Mouse (Mus musculus) kidney, postnatal 25 days (tissue): Measurements from ENCODE around the gene Mrps33.
A peak's percentile ranks its signal among the peaks of the same experiment; 100 is the strongest.

Experiments
- DNase-seq, 2 experiments: peaks; one replicate each; pipeline ENCODE4 v3.0.0; 2021; ENCODE audit warnings: mixed read lengths in 2 of 2

Mrps33 gene

DNA sequence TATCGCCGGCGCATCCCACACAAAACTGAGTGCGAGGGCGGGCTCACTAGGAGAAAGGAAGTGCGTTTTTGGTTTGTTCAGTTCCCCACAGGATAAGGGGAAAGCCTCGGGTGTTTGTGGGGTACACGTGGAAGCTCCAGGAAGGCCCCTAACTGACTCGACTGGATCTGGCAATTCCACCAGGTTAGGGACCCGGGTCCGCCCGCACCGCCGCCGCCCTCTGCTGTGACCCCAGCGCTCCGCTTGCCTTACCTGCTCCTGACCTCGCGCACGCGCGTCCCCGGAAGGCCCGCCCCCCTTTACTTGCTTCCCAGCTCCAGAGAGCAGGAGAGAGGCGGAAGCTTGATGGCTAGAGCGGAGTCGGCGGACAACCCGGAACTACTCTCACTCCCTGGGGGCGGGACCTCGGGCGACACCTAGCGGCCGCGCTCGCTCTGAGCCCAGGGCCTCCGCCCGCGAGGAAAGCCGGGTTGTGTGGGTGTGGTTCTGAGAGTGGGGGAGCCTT lies at the start of gene Mrps33:
Gene Mrps33, minus strand, starts transcription at position 377 of the 505 bp plus-strand sequence.
- peak; percentile 98 to 99 for DNase-seq

DNA sequence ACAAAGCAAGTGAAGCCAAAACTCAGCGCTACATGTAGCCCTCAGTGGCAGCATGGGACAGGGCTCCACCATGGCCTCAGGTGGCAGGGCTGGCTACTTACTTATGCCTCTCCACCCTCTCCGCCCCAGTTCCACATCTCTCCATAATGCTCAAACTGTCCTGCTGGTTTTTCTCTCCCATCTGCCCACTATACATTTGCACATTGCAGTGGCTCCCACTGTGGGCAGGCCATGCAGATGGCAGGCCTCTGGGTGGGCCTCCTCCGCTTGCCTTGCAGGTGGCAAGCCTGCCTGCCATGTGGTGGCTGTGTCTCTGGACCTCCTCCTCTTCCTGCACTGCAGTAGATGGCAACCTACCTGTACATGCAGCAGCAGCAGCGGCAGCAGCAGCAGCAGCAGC lies 38.9 kb upstream of the Mrps33 start:
- DNase-seq, result no peak

DNA sequence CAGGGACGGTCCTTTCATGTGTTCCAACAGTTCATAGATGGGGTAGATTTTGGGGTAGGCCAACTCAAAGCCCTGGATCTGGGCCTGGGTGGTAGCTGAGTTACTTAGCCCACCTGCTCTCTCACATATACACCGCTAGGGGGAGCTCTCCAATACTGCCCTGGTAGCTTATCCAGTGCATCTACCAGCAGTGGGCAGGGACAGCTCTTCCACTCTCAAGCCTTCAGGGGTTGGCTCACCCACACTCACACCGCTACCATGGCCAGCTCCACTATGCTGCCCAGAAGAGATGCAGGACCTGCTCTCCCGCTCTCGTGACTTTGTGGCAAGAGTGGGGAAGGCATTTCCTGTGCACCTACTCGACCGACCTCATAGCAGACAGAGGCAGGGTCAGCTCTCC lies 38.0 kb upstream of the Mrps33 start:
- no peak for DNase-seq

DNA sequence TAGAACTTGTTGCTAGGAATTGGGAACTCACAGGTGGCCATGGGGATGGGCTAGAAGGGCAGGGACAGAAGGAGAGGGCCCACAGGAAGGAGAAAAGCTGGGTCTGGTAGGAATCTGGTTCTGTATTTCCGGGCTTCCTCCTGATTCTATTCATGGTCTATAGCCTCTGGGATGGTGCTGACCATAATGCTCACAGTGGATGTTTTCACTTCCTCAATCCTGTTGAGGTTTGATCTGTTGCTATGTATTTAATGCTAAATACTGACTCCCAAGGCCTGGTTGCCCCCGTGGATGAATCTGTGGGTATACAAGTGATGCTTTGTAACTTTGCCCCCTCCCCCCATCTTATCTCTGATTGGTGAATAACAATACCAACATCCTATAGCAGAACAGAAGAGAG lies 36.8 kb upstream of the Mrps33 start:
- DNase-seq, result no peak

DNA sequence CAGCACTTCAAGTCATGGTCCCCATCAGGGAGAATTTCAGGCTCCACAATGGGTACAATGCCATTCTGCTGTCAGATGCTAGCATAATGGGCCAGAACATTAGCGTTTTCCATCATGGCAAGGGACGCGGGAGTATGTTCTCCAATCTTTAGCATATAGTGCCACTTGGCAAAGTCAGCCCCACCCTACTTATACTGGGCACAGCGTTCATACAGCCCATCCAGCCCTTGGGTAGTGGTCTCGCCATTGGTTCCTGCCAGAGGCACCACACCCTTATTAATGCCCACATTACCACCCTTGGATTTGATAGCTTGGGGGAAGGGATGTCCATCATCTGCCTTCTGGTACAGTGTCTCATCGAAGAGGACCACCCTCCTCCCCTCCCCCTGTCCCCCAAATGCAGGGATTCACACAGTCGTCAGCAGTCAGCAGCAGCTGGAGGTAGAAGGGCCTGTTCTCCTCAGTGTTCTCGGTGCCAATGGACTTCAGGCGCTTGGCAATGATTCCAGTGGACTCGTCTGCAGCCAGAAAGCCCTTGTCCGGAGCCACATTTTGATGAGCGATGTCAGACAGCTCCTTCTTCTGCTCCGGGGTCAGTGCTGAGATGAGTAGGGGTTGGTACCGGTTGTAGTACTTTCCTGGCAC lies 33.0 kb upstream of the Mrps33 start:
- DNase-seq, result no peak

DNA sequence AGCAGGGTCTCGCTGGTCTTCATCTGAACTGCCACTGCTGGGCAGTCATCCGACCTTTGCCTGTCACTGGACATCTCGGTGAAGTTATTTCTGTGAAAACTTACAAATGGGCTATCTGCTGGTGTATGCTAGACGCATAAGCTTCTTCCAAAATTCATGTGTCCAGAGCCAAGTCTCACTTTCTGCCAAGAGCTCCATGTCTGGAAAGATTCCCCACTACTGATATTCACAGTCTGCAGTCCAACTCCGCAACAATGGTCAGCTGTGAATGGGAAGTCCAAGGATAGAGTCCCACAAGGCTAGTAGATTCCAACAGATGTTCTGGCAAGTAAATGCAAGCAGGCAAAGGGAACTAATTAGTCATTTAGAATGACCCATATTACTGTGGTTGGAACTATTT lies 17.9 kb upstream of the Mrps33 start:
- no peak for DNase-seq

DNA sequence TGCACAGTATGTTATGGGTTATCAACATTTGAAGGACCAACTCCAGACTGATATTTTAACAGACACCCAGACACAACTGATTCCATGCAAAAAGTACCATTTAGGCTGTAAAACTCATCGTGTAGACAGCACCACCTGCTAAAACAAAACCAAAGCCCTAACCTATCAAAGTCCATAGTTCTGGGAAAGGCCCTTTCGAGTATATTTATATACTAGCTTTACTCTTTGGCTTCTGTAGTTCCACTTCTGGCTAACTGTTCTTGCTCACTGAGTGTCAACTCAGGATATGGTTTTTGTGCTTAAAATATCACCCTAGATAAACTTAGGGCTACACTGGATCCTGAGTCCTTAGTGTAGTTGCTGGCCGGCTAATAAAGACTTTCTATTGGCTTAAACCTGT lies 10.5 kb upstream of the Mrps33 start:
- no peak for DNase-seq

DNA sequence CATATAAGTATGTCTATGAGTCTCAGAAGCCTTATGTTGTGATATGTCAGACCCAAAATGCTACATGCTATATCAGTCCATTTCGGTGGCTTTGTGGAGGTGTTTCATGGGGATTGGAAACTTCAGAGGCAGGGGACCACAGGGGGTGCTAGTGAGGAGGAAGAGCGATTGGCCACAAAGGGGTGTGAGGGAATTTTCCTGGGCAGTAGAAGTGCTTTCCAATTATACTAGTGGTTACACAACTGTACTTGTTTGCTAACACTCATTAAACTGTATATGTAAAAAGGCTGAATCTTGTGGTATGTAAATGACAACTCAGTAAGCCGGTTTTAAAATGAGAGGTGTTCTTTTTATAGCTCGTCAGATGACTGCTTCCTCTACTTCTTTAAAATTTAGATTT lies 8.1 kb upstream of the Mrps33 start:
- no peak for DNase-seq

DNA sequence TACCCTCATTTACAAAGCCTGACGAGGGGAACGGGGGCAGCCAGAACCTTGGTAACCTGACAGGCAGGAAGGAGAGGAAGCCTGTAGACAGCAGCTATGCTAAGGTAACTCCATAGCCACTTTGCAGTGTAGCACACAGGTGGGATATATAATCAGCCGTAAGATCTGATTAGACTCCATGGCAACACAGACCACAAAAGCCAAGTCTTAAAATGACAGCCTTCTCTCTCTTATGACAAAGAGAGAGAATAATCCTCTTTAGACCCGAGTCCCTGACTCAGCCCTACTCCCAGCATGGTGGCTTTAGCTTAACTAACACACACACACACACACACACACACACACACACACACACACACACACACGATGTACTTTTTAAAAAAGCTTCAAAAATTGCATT lies 2.3 kb downstream of the Mrps33 start:
- DNase-seq, result no peak

DNA sequence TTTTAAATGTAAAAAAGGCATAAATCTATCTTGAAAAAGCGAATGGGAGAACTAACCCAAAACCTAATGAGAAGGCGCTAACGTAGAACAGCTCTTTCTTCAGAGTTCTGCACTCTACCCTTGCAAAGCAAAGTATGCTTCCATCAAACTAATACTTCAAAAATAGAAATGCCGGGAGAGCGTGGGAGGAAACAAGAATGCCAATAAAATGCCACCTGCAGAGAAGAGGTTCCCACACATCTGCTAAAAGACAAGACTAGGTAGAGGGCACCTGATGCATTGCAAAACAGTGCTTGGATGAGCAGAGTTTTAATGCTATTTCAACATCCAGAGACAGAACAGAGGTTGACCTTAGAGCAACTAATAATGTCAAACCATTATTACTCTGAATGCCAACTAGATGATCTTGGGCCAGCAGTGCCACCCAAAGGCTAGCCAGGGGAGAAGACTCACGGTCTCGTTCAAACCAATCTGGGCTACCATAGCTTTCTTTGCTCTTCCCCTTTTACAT lies 3.7 kb downstream of the Mrps33 start:
- no peak for DNase-seq

DNA sequence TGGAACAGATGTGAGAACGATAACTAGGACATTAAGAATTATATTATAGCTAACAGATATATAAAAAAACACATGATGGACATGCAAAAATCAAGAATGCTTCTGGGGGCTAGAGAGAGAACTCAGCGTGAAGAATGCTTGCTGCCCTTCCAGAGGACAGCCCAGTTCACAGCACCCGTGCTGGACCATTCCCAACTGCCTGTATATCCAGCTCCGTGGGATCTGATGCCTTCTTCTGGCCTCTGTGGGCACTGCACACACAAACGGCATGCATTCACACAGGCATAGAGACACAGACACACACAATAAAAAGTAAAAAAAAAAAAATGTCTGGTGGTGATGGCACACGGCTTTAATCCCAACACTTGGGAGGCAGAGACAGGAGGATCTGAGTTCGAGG lies 4.5 kb downstream of the Mrps33 start:
- no peak for DNase-seq

DNA sequence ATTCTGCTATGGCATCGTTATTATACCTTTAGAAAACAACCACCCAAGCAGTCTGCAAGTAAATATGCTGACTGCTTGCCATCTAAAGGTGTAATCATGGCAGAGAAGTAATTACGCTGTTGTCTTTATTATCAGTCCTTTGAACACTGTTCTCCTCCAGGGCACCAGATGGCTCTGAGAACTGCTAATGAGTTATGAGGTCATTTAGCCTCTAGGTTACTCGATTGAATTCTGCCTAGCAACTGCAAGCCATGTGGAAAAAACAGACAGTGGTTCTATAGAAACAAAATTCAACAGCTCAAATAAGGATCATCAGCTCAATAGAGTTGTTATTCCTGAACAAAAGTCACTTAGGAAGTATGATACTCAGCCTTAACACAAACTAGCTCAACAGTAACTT lies 4.9 kb downstream of the Mrps33 start:
- DNase-seq, result no peak

DNA sequence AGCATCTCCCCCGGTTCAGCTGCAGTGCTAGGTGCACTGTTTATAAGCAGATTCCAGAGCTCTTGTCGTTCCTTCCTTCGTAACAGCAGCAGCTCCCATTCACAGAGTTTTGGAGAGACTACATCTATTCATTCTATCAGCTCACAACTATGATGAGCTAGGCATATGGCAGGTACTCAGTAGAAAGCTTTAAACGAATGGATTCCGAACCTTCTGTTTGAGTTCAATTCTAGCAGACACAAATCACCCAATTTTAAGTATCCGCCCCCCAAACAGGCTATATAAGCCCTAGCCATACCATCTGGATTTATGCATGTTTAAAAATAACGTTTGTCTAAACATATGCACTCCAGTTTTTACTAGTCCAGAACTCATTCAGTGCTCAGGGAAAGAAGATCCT lies 9.8 kb downstream of the Mrps33 start:
- DNase-seq, result no peak

DNA sequence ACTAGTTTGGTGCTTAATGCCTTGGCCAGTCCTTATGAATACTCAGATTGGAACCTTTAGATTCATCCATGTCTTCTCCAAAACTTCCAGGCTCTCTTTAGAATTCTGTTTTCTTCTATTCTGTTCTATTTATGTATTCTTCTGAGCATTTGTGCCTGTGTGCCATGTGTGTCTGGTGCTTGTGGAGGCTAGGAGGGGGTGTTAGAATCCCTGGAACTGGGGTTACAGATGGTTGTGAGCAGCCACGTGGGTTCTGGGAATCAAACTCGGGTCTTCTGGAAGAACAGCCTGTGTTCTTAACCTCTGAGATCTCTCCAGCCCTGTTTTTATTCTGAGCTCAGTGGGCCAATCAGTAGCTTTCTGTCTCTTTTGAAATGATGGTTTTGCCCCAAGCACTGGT lies 13.7 kb downstream of the Mrps33 start:
- DNase-seq, result no peak

DNA sequence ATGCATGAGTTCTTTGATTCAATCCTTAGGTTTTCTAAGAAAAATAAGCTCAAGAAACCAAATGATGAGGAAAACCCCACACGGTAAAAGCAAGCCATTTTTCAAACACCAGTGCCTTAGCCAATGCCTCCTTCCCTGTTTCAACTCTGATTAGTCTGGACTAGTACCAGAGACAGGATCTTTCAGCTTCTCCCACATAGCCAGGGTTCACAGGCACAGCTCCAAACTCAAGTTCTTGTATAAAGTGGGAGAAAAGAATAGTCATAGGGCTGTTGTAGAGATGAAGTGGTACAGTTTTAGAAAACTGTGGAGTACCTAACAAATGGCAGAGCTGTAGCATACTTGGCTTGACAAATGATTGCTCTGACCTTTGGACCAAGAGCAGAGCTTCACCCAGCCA lies 14.6 kb downstream of the Mrps33 start:
- no peak for DNase-seq

DNA sequence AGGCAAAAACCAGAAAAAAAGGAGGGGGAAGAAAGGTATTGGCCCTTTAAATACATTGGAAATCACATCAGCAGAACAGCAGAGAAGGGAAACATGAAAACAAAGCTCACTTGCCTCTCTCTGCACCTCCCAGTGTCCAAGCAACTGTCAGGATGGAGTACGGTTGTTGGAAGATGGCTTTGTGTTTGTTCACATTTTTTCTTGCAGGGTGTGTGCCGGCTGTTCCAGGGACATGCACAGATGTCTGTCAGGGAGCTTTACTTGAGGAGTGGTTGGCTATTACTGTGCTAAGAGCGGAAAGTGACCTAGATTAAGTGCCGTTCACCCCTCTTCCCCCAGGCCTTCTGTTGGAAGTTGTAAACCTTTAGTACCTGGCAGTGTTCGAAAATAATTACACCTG lies 19.0 kb downstream of the Mrps33 start:
- DNase-seq, result no peak

DNA sequence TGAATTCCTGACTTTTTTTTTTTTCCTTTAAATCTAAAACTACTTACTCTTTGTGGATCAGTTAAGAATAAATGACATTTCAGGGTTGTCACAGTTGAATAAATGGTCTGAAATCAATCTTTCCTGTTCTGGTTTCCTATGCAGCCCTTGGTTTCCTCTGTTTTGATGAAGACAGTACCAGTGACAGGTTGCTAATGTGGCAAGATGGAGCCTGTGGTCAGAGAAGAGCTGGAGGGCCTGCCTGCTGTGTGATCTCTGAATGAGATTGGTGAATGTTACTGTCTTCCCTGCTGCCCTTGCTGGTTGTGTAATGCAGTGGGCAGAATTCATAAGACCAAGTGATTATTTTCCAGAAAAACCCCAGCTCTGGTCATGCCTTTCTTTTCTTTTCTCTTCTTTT lies 22.4 kb downstream of the Mrps33 start:
- no peak for DNase-seq

DNA sequence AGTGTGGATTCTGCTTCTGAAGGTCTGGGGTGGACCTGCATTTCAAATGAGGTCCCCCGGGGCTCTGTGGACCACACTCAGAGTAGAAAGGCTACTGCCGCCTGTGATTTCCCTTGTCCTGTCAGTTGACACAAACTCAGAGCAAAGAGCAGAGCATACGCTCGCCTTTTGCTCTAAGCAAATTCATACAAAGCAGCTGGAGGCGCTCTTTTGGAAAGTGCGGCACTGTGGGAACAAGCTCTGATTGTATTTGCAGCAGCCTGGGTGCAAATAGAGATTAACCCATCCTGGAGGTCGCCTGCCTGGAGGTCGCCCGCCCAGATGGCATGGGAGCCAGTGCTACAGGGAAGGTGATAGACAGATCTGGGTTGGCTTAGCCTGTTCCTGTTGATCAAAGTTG lies 23.0 kb downstream of the Mrps33 start:
- no peak for DNase-seq

DNA sequence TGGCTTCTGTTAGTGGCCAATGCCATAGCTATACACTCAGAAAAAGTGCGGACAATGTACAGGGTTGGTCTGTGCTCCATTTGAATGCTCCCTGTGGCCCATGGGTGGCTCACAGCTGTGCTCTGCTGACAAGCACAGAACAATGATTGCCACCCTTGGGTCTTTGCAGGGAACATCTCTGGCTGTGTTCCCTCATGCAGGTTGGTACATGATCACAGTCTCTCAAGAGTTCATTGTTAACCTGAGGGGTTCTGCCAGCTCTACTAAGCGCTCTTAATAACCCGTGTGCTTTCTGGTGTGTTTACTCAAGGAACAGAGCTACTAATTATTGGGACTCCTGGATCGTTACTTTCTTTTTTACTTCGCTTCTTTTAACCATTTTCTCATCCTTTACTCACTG lies 24.8 kb downstream of the Mrps33 start:
- no peak for DNase-seq

DNA sequence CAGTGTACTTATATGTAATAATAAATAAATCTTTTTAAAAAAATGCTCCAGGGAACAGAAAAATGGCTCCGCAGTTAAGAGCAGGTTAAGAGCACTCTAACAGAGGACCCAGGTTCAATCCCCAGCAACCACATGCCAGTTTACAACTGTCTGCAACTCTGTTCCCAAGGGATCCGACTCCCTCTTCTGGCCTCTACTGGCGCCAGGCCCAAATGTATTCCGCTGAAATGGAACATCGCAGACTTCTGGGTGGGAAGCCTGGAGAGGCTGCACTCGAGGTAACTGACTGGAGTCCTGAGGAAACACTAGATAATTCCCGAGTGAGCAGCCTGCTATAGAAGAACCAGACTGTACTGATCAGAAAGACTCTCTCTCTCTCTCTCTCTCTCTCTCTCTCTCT lies 27.3 kb downstream of the Mrps33 start:
- DNase-seq, result no peak

DNA sequence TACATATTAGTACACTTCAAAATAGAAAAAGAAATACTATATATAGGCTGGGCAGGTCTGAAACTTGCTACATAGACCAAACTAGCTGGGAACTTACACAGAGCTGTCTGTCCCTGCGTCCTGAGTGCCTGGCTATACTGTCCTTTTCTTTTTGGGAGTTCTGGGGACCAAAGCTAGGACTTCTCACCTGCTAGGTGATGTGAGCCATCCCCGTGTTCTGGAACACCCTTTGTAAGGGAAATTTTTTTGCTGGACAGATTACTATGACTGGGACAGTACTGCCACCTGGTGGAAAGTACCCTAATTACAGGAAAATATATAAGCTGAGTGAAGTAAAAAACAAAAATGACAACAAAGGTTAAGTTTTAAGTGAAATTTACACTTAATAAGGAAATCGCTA lies 28.2 kb downstream of the Mrps33 start:
- peak in 1 of 2 experiments; percentile 42 for DNase-seq

DNA sequence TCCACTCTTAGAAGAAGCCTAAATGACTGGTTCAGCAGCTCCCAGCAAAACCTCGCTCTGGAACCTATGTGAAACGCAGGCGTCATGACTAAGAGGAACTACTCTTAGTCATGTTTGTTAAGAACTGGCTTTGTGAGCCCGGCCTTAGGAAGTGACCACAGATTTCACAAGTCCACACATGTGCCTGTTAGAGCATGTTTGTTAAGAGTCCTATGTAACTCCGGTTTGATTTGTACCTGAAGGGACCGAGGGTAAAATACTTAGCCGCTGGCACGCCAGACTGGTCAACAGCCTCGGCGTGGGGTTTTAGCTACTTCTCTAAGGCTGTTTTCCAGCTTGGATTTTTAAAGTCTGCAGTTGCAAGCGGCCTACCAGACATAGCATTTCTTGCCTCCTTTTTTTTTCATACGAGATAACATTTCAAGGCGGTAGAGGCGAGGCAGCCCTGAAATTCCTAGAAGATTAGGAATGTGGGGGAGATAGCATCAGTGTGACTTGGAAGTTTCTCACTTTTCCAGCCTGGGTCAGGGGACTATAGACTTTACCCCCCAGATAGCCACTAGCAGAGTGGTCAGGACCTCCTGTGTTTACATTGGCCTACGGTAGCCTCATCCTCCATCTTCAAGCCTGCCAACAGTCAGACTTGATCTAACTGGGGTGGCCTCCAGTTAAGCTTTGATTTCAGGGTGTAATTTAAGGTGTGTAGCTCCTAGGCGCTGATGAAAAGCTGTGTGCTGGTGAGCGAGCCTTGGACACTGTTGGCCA lies 28.8 kb downstream of the Mrps33 start:
- DNase-seq, result peak in 1 of 2 experiments; percentile 4

DNA sequence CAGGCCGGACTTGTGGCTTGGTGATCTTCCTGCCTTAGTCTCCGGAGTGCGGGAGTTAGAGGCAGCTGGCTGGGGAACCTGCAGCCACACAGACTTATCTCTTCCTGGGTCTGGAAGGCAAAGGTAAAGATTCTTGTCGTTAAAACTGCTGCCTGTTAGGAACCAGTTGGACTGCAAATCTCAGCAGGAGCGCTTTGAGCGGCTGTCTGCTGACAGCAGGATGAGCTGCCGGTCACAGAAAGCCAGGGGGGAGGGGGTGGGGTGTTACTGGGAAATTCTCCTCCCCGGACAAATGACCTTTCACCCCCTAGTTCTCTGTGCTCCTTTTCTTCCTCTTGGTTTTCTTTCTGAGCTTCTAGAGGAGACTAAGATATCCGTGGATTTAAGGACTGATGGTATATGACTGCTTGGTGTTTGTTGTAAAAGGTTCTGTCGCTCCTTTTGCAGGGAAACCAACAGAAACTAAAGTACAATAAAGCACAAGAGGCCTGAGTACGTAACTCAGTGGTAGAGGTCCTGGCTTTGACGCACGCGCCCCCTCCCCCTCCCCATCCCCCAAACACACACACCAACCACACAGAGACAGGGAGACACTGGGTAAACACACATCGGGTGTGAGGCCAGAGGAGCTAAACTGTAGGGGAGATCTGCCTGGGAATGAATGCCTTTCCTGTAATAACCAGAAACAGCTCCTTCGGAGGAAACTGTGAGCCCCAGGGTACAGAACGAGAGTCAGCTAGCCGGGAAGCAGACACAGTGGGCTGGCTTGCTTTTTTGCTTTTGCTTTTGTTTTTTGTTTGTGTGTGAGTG lies 29.7 kb downstream of the Mrps33 start:
- peak; percentile 13 to 46 for DNase-seq

DNA sequence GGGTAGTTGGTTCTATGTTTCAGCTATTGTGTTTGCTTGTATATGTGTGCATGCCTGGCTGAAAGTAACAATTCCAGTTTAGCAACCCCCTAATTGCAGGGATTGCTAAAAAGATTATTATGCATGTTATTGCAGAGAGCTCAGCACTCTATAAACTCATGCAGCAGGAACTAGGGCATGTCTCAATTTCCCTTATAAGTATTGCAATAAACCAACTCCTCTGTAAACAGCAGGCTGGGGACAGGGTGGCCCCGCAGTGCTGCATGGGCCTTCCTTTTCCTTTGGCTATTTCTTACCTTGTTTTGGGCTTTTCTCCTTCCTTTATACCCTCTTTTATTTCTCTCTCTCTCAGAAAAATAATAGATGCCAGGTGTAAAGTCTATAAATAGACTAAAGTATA lies 32.3 kb downstream of the Mrps33 start:
- no peak for DNase-seq
